Mouse (Mus musculus) spleen, postnatal 10 days (tissue): Measurements from ENCODE around the gene Lrrc18.

Experiments
- DNase-seq, 2 experiments: peaks; one replicate each; pipeline ENCODE4 v3.0.0; 2021 to 2022; ENCODE audit warnings: low spot score in 2 of 2

Lrrc18 gene

DNA sequence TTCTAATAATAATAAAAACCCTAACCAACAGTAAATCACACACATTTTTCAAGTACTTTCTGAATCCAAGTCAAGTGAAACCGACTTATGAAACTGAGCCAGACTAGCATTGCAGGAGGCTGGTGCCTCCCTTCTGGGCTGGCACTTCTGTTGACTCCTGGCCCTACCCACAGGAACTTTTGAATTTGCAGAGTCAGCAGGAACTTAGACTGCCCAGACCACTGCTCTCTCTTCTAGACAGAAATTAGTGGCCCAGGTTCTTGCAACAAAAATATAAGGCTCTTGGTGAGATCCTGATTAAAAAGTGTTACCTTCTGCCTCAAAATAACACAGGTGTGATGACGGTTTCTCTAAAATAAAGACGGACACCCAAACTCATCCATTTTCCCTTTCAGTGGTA, 54.0 kb downstream of the Lrrc18 start:
- DNase-seq: no peak

DNA sequence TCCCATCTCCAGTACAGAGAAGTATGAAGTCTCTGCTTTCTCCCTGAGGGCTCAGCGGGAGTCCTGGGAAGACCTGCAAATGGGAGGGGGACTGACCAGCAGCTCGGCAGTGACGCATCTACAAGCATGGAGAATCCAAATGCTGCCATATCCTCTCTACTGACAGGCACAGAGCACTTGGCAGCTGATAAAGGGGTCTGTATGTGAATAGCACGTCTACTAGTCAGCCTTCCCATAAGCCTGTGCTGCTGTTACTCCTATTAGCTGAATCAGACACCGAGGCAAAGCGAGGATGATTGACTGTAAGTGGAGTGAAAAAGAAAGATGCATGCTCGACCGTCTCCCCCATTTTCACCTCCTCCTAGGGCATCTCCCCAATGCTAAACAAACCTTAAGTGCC, 62.3 kb downstream of the Lrrc18 start:
- no peak for DNase-seq

DNA sequence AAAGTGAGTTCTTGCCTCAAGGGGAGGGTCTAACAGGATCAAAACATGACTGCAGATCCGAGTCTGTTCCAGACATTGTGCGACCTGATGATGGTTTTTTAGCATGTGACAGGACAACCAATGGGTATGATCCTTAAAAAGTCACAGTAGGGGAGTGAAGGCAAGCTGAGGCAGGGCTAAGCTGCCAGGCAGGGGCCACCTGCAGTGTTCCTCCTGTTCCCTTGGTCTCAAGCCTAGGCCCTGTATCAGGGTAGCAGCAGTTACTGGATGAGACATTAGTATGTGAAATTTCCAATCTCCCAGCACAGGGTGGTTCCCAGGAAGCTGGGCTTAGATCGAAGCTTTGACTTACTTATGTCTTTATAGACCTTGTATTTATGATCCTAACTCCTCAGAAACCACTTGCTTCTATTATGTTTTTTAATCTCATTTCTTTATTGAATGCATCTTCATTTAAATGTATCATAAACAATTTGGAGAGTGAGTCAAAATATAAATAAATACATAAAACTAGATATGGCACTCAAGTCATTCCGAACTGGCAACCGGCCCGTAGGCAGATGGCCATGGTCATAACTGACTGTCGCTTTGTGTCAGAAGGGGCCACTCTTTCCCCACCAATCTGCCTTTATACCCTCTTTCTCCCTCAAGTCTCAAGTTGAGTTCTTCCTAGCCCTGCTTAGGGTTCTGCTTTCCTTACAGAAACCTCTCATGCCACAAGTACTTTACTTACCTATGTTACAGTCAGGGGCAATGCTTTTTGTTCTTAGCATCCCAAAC, 67.9 kb downstream of the Lrrc18 start:
- DNase-seq: no peak

DNA sequence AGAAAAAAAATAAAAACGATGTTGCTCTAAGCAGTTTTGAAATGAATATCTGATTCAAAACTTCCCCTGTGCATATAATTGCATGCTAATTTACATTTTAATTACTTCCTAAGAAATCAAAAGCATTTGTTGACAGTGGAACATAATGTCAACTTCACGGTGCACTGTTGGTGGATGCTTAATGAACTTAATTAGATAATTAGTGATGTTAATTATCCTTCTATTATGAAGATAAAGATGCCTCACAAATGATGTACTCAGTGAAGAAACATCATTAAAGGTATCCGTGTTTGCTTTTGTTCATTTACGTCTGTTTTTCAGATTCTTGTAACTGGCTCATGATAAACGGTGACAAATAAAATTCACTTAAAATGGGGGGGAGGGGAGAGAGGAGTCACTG, 71.8 kb downstream of the Lrrc18 start:
- DNase-seq: no peak
